Mouse (Mus musculus) heart, postnatal 4 days (tissue): ENCODE measurements around the gene Nme7. TPM values are rescaled to one million over a fixed set of nuclear protein-coding genes. Genes with fewer than 3 reads are reported as not detected.

Experiments
- DNase-seq: peaks from one replicate; pipeline ENCODE4 v3.0.0; 2021
- total RNA-seq, 2 experiments: library from RNA; stranded (reverse); gene quantifications; 2 replicates each; pipeline ENCODE4 v1.2.3; 2021

Gene Nme7
- total RNA-seq, 2 experiments from 2014 or later: 6.5 to 7.2 TPM

GRCm38 (mm10) chr1:164384972-164385371 lies 81.1 kb downstream of the Nme7 start:
- DNase-seq: no peak

- no peak for DNase-seq
Measured at GRCm38 (mm10) chr1:164389743-164390142, 85.8 kb downstream of the Nme7 start.

- DNase-seq: peak; percentile 55
Measured at GRCm38 (mm10) chr1:164392176-164392575, 88.3 kb downstream of the Nme7 start.

- DNase-seq: no peak
Measured at GRCm38 (mm10) chr1:164395131-164395780, 91.3 kb downstream of the Nme7 start.

GRCm38 (mm10) chr1:164397672-164398071 lies 93.8 kb downstream of the Nme7 start:
- DNase-seq: no peak

- no peak for DNase-seq
Measured at GRCm38 (mm10) chr1:164399578-164399977, 95.7 kb downstream of the Nme7 start.

GRCm38 (mm10) chr1:164405385-164405802 lies 101.5 kb downstream of the Nme7 start:
- peak; percentile 15 for DNase-seq

GRCm38 (mm10) chr1:164406506-164406905 lies 102.6 kb downstream of the Nme7 start:
- DNase-seq: no peak

GRCm38 (mm10) chr1:164408655-164409054 lies 104.7 kb downstream of the Nme7 start:
- no peak for DNase-seq

GRCm38 (mm10) chr1:164411306-164411705 lies 107.4 kb downstream of the Nme7 start:
- no peak for DNase-seq

- no peak for DNase-seq
Measured at GRCm38 (mm10) chr1:164412906-164413305, 109.0 kb downstream of the Nme7 start.

- no peak for DNase-seq
Measured at GRCm38 (mm10) chr1:164413608-164414007, 109.7 kb downstream of the Nme7 start.

GRCm38 (mm10) chr1:164415347-164415751 lies 111.4 kb downstream of the Nme7 start:
- DNase-seq: no peak

GRCm38 (mm10) chr1:164416692-164417394 lies 112.9 kb downstream of the Nme7 start:
- DNase-seq: no peak

GRCm38 (mm10) chr1:164417604-164418003 lies 113.7 kb downstream of the Nme7 start:
- DNase-seq: no peak

GRCm38 (mm10) chr1:164418320-164418719 lies 114.4 kb downstream of the Nme7 start:
- no peak for DNase-seq

- DNase-seq: no peak
Measured at GRCm38 (mm10) chr1:164419401-164419800, 115.5 kb downstream of the Nme7 start.

- no peak for DNase-seq
Measured at GRCm38 (mm10) chr1:164420623-164421354, 116.9 kb downstream of the Nme7 start.

- DNase-seq: no peak
Measured at GRCm38 (mm10) chr1:164426227-164426626, 122.3 kb downstream of the Nme7 start.

GRCm38 (mm10) chr1:164427777-164428176 lies 123.9 kb downstream of the Nme7 start:
- DNase-seq: no peak

GRCm38 (mm10) chr1:164428644-164429043 lies 124.7 kb downstream of the Nme7 start:
- DNase-seq: no peak

- no peak for DNase-seq
Measured at GRCm38 (mm10) chr1:164432649-164433048, 128.7 kb downstream of the Nme7 start.

GRCm38 (mm10) chr1:164434049-164434448 lies 130.1 kb downstream of the Nme7 start:
- no peak for DNase-seq
